Mouse (Mus musculus): ENCODE measurements around the gene Aurkaip1.

Aurkaip1 gene

DNA sequence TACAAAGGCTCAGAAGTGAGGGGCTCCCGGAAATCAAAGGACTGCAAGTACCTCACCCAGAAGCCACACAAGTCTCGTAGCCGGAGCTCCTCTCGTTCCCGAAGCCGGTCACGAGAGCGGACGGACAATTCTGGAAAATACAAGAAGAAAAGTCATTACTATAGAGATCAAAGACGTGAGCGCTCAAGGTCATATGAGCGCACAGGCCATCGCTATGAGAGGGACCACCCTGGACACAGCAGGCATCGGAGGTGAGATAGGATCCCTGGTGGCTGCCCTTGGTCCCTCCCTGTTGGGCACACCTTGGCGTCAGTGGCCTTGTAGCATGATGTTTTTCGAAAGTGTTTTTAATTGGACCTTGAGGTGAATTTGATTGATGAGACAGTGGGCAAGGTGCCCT lies 7.6 kb upstream of the Aurkaip1 start:
- DNase-seq (ENCODE audit: extremely low read depth, insufficient read length, low spot score), result no peak

- no peak for DNase-seq (ENCODE audit: extremely low read depth, insufficient read length, low spot score)
Observed at GRCm38 (mm10) chr4:155829866-155830265, 1.2 kb upstream of the Aurkaip1 start.

DNA sequence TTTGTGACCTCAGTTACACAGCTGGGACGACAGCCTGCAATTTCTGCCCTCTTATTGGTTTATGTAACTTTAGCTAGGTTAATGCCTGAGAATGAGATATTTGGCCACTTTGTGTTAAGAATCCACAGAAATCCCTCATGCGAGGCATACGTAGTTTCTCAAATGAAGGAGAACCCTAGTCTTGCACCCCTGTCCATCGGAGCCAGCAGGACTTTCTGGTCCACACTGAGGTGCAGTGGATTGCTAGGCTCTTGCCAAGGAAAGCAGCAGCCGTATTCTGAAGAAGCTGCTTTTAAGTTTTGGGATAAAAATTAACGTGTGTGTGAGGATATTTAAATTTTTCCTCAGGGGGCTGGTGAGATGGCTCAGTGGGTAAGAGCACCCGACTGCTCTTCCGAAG lies 476 bp upstream of the Aurkaip1 start:
- DNase-seq (ENCODE audit: extremely low read depth, insufficient read length, low spot score), result no peak

- DNase-seq (ENCODE audit: extremely low read depth, insufficient read length, low spot score), result no peak
Observed at GRCm38 (mm10) chr4:155831831-155832230, 759 bp downstream of the Aurkaip1 start.

- DNase-seq (ENCODE audit: extremely low read depth, insufficient read length, low spot score), result no peak
Observed at GRCm38 (mm10) chr4:155832321-155832720, 1.2 kb downstream of the Aurkaip1 start.

- no peak for DNase-seq (ENCODE audit: extremely low read depth, insufficient read length, low spot score)
Observed at GRCm38 (mm10) chr4:155833234-155833633, 2.2 kb downstream of the Aurkaip1 start.

DNA sequence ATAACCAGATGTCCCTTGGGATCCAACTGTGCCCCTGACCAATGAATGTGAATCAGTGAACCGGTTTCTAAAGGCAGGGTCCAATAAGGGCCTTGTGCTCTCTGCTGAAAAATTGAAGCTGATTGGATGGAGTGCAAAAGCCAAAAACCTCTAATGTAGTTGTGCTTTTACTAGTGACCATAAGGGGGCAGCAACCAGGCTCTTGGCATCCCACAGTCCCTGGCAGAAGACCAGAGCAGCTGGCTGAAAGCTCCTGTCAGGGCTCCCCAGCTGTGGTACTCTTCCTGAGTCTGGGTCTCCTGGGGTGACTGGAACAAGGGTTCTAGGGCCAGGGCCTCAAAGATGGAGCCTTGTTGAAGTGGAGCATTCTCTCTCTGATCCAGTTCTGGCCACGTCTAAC lies 2.8 kb downstream of the Aurkaip1 start:
- DNase-seq (ENCODE audit: extremely low read depth, insufficient read length, low spot score), result peak; percentile 57

- DNase-seq (ENCODE audit: extremely low read depth, insufficient read length, low spot score), result peak; percentile 71
Observed at GRCm38 (mm10) chr4:155837404-155838010, 6.4 kb downstream of the Aurkaip1 start.

- peak; percentile 64 for DNase-seq (ENCODE audit: extremely low read depth, insufficient read length, low spot score)
Observed at GRCm38 (mm10) chr4:155838187-155839153, 7.4 kb downstream of the Aurkaip1 start.

- DNase-seq (ENCODE audit: extremely low read depth, insufficient read length, low spot score), result peak; percentile 93
Observed at GRCm38 (mm10) chr4:155839483-155839910, 8.4 kb downstream of the Aurkaip1 start, which contains the start of gene Mxra8. Mxra8 (plus strand) TSS chr4:155839680.

GRCm38 (mm10) chr4:155840076-155841002 lies 9.3 kb downstream of the Aurkaip1 start:
- DNase-seq (ENCODE audit: extremely low read depth, insufficient read length, low spot score), result no peak

DNA sequence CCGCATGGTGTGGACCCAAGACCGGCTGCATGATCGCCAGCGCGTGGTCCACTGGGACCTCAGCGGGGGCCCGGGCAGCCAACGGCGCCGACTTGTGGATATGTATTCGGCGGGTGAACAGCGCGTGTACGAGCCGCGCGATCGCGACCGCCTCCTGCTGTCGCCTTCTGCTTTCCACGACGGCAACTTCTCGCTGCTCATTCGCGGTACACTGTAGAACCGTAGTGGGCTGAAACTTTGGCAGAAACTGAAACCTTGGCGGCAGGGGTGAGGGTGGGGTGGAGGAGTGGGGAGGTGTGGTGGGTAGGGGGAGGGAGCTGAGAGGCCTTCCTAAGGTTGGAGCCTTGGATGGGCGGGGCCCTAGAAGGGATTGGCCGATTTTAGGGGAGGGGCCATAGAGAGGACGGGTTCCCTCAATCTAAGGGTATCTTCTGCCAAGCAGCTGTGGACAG lies 10.0 kb downstream of the Aurkaip1 start:
- DNase-seq (ENCODE audit: extremely low read depth, insufficient read length, low spot score), result no peak

- no peak for DNase-seq (ENCODE audit: extremely low read depth, insufficient read length, low spot score)
Observed at GRCm38 (mm10) chr4:155841651-155842270, 10.7 kb downstream of the Aurkaip1 start.

GRCm38 (mm10) chr4:155843231-155843630 lies 12.2 kb downstream of the Aurkaip1 start:
- no peak for DNase-seq (ENCODE audit: extremely low read depth, insufficient read length, low spot score)

GRCm38 (mm10) chr4:155846871-155847578 lies 16.0 kb downstream of the Aurkaip1 start, which contains the start of gene Dvl1:
Dvl1 (plus strand) TSS chr4:155847402.
- peak; percentile 84 for DNase-seq (ENCODE audit: extremely low read depth, insufficient read length, low spot score)

GRCm38 (mm10) chr4:155847591-155848352 lies 16.7 kb downstream of the Aurkaip1 start:
- DNase-seq (ENCODE audit: extremely low read depth, insufficient read length, low spot score), result peak; percentile 51

DNA sequence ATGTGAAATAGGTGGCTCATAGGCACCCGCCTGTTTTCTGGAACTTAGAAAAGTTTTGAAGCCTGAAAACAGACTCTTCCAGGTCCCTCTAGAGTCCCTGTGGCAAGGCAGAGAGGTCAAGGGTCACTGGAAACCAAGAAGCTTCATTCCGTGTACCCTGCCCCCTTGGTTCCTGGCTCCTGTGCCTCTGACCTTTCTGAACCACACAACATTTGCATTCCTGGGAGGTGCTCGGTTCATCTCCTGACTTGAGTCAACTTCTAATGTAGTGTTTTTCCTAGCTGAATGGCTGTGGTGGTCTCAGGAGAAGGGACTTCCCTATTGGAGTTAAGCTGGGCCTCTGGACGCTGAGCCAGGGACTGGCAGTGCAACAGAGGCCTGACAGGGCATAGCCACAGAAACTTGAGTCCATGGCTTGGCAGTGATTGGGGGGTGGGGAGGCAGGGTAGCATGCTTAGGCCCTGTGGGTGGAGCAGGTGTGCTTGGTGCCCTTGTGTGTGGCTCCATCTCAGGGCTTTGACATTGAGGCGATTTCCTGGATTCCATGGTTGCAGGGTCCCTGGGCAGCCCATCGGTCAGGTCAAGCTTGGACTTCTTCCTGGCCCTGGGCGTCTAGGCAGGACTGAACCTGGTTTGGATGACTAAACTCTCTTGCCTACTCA lies 17.5 kb downstream of the Aurkaip1 start:
- no peak for DNase-seq (ENCODE audit: extremely low read depth, insufficient read length, low spot score)

- DNase-seq (ENCODE audit: extremely low read depth, insufficient read length, low spot score), result no peak
Observed at GRCm38 (mm10) chr4:155849391-155849790, 18.3 kb downstream of the Aurkaip1 start.

All from 3134 (cell line).